Mouse (Mus musculus) liver, adult (tissue): Measurements from ENCODE around the gene Afg3l1.

Source experiments
- GATA4 ChIP-seq: IDR thresholded peaks from 2 replicates; pipeline ENCODE4 v1.6.1; 2014; ENCODE audit warnings: mild to moderate bottlenecking, low read length; ENCODE audit not compliant: insufficient replicate concordance

The Afg3l1 gene

GRCm38 (mm10) chr8:123505695-123506094 lies 28.0 kb downstream of the Afg3l1 start:
- TF ChIP-seq GATA4: no peak

GRCm38 (mm10) chr8:123507153-123507552 lies 29.4 kb downstream of the Afg3l1 start:
- no peak for TF ChIP-seq GATA4

- TF ChIP-seq GATA4: no peak
Measured at GRCm38 (mm10) chr8:123510819-123511218, 33.1 kb downstream of the Afg3l1 start.

DNA sequence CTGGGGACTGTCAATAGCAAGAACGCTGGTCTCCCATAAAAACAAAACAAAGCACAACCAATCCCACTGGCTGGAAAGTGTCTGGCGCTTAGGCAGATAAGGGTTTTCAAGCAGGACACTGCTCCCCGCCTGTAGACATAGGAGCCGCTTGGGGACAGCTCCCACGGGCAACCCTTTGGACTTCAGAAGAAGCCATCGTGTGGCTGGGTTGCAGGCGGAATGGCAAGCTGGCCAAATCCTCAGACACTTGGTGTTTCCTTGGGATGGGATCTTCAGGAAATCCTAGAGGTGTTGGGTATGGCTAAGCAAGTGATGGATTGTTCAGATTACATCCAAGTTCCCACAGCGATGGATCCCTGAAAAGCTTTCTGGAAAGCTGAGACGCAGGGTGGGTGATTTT lies 36.4 kb downstream of the Afg3l1 start:
- no peak for TF ChIP-seq GATA4

DNA sequence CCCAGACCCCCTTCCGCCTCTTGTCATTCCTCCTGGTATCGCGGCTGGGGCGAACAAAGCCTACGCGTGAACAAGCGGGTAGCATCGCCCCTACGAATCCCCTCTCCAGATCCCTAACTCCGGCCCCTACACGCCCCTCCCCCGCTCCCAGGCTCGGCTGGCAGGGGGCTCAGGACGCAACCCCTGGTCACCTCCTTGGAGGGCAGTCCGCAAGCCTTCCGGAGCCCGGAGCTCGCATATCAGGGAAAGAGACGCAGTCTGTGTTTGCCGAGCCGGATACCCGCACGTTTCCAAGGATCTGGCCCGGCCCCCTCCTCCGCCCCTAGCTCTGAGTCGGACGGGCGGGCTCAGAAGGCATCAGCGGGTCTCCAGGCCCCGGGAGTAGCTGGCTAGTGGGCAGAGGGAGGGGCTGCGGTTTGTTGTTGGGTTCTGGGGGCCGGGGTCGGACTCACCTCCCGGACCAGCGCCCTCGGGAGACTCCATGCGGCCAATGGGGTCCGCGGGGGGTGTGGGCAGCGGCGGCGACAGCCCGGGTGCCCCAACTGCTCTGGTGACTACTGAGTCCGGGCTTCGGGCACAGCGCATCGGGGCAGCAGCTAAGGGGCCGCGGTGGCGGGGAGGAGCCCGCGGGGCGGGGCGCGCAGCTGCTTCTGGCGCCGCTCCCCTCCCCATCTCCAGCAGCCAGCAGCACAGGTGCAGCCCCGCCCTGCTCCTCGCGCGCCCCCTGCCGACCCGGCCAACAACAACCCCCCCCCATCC lies 37.3 kb downstream of the Afg3l1 start, which contains the start of gene Dbndd1:
Dbndd1 (minus strand) TSS at position 683 of the 759 bp plus-strand sequence.
- TF ChIP-seq GATA4: no peak

GRCm38 (mm10) chr8:123515540-123515897 lies 37.8 kb downstream of the Afg3l1 start:
- TF ChIP-seq GATA4: no peak

GRCm38 (mm10) chr8:123516596-123516995 lies 38.9 kb downstream of the Afg3l1 start:
- TF ChIP-seq GATA4: no peak

DNA sequence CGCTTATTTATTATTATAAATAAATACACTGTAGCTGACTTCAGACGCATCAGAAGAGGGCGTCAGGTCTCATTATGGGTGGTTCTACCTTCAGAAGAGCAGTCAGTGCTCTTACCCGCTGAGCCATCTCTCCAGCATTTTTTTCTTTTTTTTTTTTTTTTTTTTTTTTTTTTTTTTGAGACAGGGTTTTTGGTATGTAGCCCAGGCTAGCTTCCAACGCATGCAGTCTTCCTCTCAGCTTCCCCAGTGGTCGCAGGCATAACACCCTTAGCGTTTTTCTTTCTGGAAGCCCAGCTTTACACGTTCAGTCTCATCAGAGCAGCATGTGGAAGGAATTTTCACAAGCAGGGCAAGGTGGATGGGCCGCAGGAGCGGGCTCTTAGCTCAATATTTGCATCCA lies 40.5 kb downstream of the Afg3l1 start:
- TF ChIP-seq GATA4: no peak

DNA sequence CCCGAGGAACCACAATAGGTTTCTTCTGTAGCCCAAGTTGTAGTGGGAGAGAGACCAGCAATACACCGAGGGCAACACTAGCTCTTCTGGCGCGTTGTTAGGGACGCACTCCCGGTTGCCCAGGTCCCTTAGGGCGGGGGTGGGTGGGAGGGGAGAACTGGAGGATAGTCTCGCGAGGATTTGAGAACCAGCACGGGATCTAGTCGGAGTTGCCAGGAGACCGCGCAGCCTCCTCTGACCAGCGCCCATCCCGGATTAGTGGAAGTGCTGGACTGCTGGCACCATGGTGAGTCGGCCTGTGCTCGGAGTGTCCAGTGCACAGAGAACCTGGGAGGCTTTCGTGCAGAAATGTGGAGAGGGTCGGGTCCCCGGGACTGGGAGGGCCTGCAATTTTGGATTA lies 41.0 kb downstream of the Afg3l1 start, which contains the start of gene Gas8:
Gas8 (plus strand) TSS at position 168 of the 400 bp plus-strand sequence.
- TF ChIP-seq GATA4: no peak

DNA sequence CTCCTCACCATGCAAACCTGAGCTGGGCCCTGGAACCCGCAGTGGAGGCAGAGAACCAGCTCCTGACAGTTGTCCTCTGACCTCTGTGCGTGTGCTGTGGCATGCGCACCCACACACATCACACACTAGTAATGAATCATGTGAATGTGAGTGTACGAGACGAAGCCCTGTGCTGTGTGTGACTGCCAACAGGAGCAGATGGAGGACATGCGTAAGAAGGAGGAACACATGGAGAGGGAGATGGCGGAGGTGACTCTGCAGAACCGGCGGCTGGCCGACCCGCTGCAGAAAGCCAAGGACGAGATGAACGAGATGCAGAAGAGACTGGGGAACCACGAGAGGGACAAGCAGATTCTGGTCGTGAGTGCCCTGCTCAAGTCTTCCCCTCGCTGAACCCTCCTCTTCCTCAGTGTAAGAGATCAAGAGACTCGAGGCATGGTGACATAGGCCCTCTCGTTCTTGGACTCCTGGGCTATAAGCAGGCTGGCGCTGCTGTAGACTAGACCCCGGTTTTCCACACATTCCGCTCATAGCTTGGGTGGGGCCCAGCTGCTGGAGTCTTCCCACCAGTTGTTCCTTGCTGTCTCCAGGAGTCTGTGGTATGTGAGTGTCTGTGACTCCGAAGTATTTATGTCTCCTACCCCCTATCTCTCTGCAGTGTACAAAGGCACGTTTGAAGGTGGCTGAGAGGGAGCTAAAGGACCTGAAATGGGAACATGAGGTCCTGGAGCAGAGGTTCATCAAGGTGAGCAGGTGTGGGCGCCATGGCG lies 50.2 kb downstream of the Afg3l1 start:
- no peak for TF ChIP-seq GATA4

- TF ChIP-seq GATA4: no peak
Measured at GRCm38 (mm10) chr8:123536242-123536989, 58.7 kb downstream of the Afg3l1 start.

DNA sequence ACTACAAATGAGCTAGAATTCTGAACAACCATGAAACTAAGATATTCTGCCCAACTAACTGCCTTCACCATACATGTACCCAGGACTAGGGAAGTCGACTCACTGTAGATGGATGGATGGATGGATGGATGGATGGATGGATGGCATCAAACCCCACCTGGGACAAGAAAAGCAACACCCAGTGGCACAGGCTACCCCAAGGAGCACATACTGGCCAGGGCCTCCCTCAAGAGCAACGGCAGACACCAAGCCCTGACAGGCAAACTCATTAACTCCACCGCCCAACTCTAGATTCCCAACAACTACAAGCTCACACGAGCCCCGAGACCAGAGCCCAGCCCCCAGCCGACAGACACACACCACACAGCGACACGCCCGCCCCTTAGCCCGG lies 59.3 kb downstream of the Afg3l1 start:
- no peak for TF ChIP-seq GATA4
